Mouse (Mus musculus) testis, adult 2 months (tissue): ENCODE results near the gene Ccdc106.

ENCODE experiments used
- CTCF ChIP-seq: fragments of 200-500 bp; IDR thresholded peaks from 2 replicates; pipeline ENCODE4 v1.5.1; 2012; ENCODE audit warnings: low read depth, mild to moderate bottlenecking, inconsistent platforms, low read length, moderate library complexity; ENCODE audit not compliant: control insufficient read depth, insufficient read depth, insufficient replicate concordance
- POLR2A ChIP-seq: fragments of 200-500 bp; IDR thresholded peaks from 2 replicates; pipeline ENCODE4 v1.6.1; 2012; ENCODE audit warnings: low read depth, mild to moderate bottlenecking, inconsistent platforms, low read length, moderate library complexity; ENCODE audit not compliant: control insufficient read depth

- TF ChIP-seq CTCF (no peak), POLR2A (no peak)
Observed at GRCm38 (mm10) chr7:5037026-5037425, 16.7 kb downstream of the Ccdc106 start.
